ENCODE assay signal across 18 mouse cellular contexts in the genomic region with DNA sequence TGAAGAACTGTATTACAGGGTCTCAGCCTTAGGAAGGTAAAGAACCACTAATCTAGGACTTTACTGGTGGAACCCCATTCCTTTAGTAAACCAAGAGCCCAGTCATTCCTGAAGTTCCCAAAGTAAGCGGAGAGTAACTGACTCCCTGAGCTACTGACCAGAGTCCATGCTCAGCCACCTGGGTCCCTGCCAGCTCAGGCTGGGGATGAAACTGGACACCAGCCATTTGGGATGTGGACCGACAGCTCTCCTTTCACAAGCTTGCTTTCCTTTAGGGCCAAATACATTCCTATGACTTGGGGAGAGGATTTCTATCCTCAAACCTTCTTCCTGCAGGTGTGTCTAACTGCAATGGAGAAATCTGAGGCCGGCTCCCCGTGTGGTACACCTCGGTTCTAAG. TPM values are rescaled to one million over a fixed set of nuclear protein-coding genes. Genes with fewer than 3 reads are reported as not detected.
DNase-seq lines count a peak whose midpoint lies in the region; ATAC-seq and TF ChIP-seq lines count a peak whose summit lies in the region.
"Had no signal": no experiment of that assay in that cellular context is flagged by ENCODE, and none has a peak within 500 bp of the region (broad histone marks: within the 10 kb centered on the region; RNA-seq: fewer than 3 reads in every experiment).

No protein-coding gene starts in this region.

- H3K4me2 ChIP-seq in liver, postnatal 0 days (ENCODE audit: low read depth, low read length): no peak overlapping the region
- no peak overlapping the region for H3K4me2 ChIP-seq in liver, embryonic 12.5 days
- H3K4me2 ChIP-seq: heart, embryonic 15.5 days; liver, embryonic 13.5 days had no signal

- peaks cover 19% of the 10 kb centered on the region for H3K4me1 ChIP-seq in liver, postnatal 0 days (ENCODE audit: insufficient read depth)
- peaks cover 47% of the 10 kb centered on the region for H3K4me1 ChIP-seq in liver, embryonic 12.5 days
- H3K4me1 ChIP-seq: heart, embryonic 15.5 days had no signal

- no peak for TF ChIP-seq EP300 in liver, postnatal 0 days (IDR thresholded peaks at IDR 0.05; ENCODE audit: low read depth)

- DNase-seq in cerebellum, adult 11-12 months: peak; percentile 77
- peak; percentile 63 for DNase-seq in liver, postnatal 0 days
- DNase-seq in gastrocnemius, adult 8-10 months (ENCODE audit: low spot score in 2 of 2): peak; percentile 52 to 75
- DNase-seq in kidney, postnatal 4 days: peak; percentile 44 to 61
- DNase-seq in neural tube, embryonic 10.5 days (ENCODE audit: extremely low spot score, low spot score): no peak
- no peak for DNase-seq in left cerebral cortex, adult 2 months (ENCODE audit: extremely low spot score in 1 of 2, low spot score in 2 of 2)
- DNase-seq: layer of hippocampus, adult 9-11 months; liver, embryonic 13.5 days; lung, postnatal 36 days; right cerebral cortex, postnatal 25 days; thymus, postnatal 36 days had no signal

- H3K27ac ChIP-seq in liver, postnatal 0 days (ENCODE audit: low read depth): no peak overlapping the region
- H3K27ac ChIP-seq in liver, embryonic 12.5 days: no peak overlapping the region
- H3K27ac ChIP-seq in left cerebral cortex, adult 2 months: no peak overlapping the region
- H3K27ac ChIP-seq: heart, embryonic 15.5 days; hindbrain, postnatal 0 days; liver, embryonic 13.5 days had no signal

- H3K4me3 ChIP-seq in liver, postnatal 0 days (ENCODE audit: low read depth, low read length): no peak overlapping the region
- H3K4me3 ChIP-seq in liver, embryonic 12.5 days: no peak overlapping the region
- H3K4me3 ChIP-seq in left cerebral cortex, adult 2 months: no peak overlapping the region
- H3K4me3 ChIP-seq: heart, embryonic 15.5 days; liver, embryonic 13.5 days had no signal

- no peaks in the 10 kb centered on the region for H3K9me3 ChIP-seq in liver, postnatal 0 days (ENCODE audit: low read length)
- H3K9me3 ChIP-seq in liver, embryonic 12.5 days (replicated peaks): no peaks in the 10 kb centered on the region
- H3K9me3 ChIP-seq: heart, embryonic 15.5 days; liver, embryonic 13.5 days had no signal

- H3K27me3 ChIP-seq in liver, postnatal 0 days (ENCODE audit: insufficient read depth, low read length): no peaks in the 10 kb centered on the region
- no peaks in the 10 kb centered on the region for H3K27me3 ChIP-seq in liver, embryonic 12.5 days (replicated peaks)
- H3K27me3 ChIP-seq: heart, embryonic 15.5 days; liver, embryonic 13.5 days had no signal

- TF ChIP-seq CTCF in liver, postnatal 0 days (IDR thresholded peaks at IDR 0.05; ENCODE audit: low read depth): no peak
- no peak for TF ChIP-seq CTCF in left cerebral cortex, adult 2 months (IDR thresholded peaks at IDR 0.05)

- H3K36me3 ChIP-seq in liver, postnatal 0 days (replicated peaks; ENCODE audit: insufficient read depth, low read length): no peaks in the 10 kb centered on the region
- peaks cover 15% of the 10 kb centered on the region; the same call in 1 of the 2 replicates for H3K36me3 ChIP-seq in liver, embryonic 12.5 days
- H3K36me3 ChIP-seq: liver, embryonic 13.5 days had no signal

- no peak overlapping the region for H3K9ac ChIP-seq in liver, postnatal 0 days (replicated peaks)
- no peak overlapping the region for H3K9ac ChIP-seq in liver, embryonic 12.5 days
- H3K9ac ChIP-seq: heart, embryonic 15.5 days; liver, embryonic 13.5 days had no signal

- no peak for ATAC-seq in cerebellum, adult (ENCODE audit: insufficient number of reproducible peaks, low FRiP score, low TSS enrichment)
- no peak for ATAC-seq in liver, postnatal 0 days
- ATAC-seq in liver, embryonic 12.5 days: no peak
- ATAC-seq: hindbrain, postnatal 0 days had no signal

- 68% methylated on average over 5 of the region's 5 CpGs for WGBS in liver, postnatal 0 days (ENCODE audit: insufficient replicate concordance)
- 71% methylated on average over 5 of the region's 5 CpGs for WGBS in liver, embryonic 12.5 days (ENCODE audit: insufficient replicate concordance)

- intact Hi-C loops in left cerebral cortex, adult 2 months (cut with DNase I): no loop called here

RNA-seq across cellular contexts. Expression of a gene that starts 13.7 kb away (rescaled TPM):
- polyA plus RNA-seq in liver, postnatal 0 days (2015; fragmentation: Nextera tagmentation; extraction: Ambion mirVana): 77.5 and 77.7 TPM in 2 replicates
- 109 and 112 TPM in 2 replicates for polyA plus RNA-seq in liver, embryonic 12.5 days (2016; fragmentation: Nextera tagmentation; extraction: Ambion mirVana)
- 1 to 10 TPM; 2.2 to 2.8 (median 2.4) TPM for total RNA-seq in gastrocnemius, adult 8-10 months (2022)
- total RNA-seq in left cerebral cortex, adult 2 months (2021): 10 to 100 TPM; 78.1 to 96.5 TPM

RNA-seq across cellular contexts. Expression of a gene that starts 13.7 kb away (rescaled TPM):
- polyA plus RNA-seq in liver, postnatal 0 days (2015; fragmentation: Nextera tagmentation; extraction: Ambion mirVana): not detected in 2 replicates
- polyA plus RNA-seq in liver, embryonic 12.5 days (2016; fragmentation: Nextera tagmentation; extraction: Ambion mirVana): not detected in 2 replicates
- not detected for total RNA-seq in gastrocnemius, adult 8-10 months (2022)
- total RNA-seq in left cerebral cortex, adult 2 months (2021): not detected
- total RNA-seq: hindbrain, postnatal 0 days; MEL had no signal
- polyA plus RNA-seq: C2C12; heart, embryonic 15.5 days; hindbrain, postnatal 0 days; liver, embryonic 13.5 days; stomach, embryonic 14.5 days had no signal

RNA-seq across cellular contexts. Expression of a gene that starts 27.6 kb away (rescaled TPM):
- 4.6 and 4.9 TPM in 2 replicates for polyA plus RNA-seq in liver, postnatal 0 days (2015; fragmentation: Nextera tagmentation; extraction: Ambion mirVana)
- 12.2 and 12.6 TPM in 2 replicates for polyA plus RNA-seq in liver, embryonic 12.5 days (2016; fragmentation: Nextera tagmentation; extraction: Ambion mirVana)
- total RNA-seq in gastrocnemius, adult 8-10 months (2022): 10 to 100 TPM; 11.1 to 14.7 (median 12.6) TPM
- total RNA-seq in left cerebral cortex, adult 2 months (2021): 10 to 100 TPM; 30.9 to 31.5 TPM

RNA-seq across cellular contexts. Expression of a gene that starts 41.8 kb away (rescaled TPM):
- polyA plus RNA-seq in liver, postnatal 0 days (2015; fragmentation: Nextera tagmentation; extraction: Ambion mirVana): 33.4 and 34.6 TPM in 2 replicates
- polyA plus RNA-seq in liver, embryonic 12.5 days (2016; fragmentation: Nextera tagmentation; extraction: Ambion mirVana): 53.9 and 56.6 TPM in 2 replicates
- total RNA-seq in gastrocnemius, adult 8-10 months (2022): 10 to 100 TPM; 59.2 to 76.2 (median 65.5) TPM
- total RNA-seq in left cerebral cortex, adult 2 months (2021): 10 to 100 TPM; 83.2 to 84.8 TPM

RNA-seq across cellular contexts. Expression of a gene that starts 42.4 kb away (rescaled TPM):
- polyA plus RNA-seq in liver, postnatal 0 days (2015; fragmentation: Nextera tagmentation; extraction: Ambion mirVana): 15.9 and 17.8 TPM in 2 replicates
- 42.3 and 42.6 TPM in 2 replicates for polyA plus RNA-seq in liver, embryonic 12.5 days (2016; fragmentation: Nextera tagmentation; extraction: Ambion mirVana)
- total RNA-seq in gastrocnemius, adult 8-10 months (2022): 10 to 100 TPM; 22.8 to 26.9 (median 24.4) TPM
- 10 to 100 TPM; 63.4 to 68.7 TPM for total RNA-seq in left cerebral cortex, adult 2 months (2021)

Comparison
In these comparisons a context has a peak if more than half of its experiments do, and no peak if none do; other contexts are left out.
1. DNase-seq: peak in cerebellum, adult 11-12 months (single experiment), liver, postnatal 0 days (single experiment), gastrocnemius, adult 8-10 months (2 of 2) and kidney, postnatal 4 days (2 of 2); none in neural tube, embryonic 10.5 days (single experiment) and left cerebral cortex, adult 2 months (0 of 2).
2. RNA of a gene that starts 13.7 kb away (total RNA-seq): 78.1 to 96.5 TPM in left cerebral cortex, adult 2 months; 2.2 to 2.8 TPM in gastrocnemius, adult 8-10 months; every median in the first group is over 10 times any median in the second.